Mouse (Mus musculus) hindbrain, postnatal 0 days (tissue): ENCODE measurements around the gene Prkn. TPM values are rescaled to one million over a fixed set of nuclear protein-coding genes. Genes with fewer than 3 reads are reported as not detected.

Source experiments
- ATAC-seq: fragments of 200-750 bp; cut with Nextera tagmentation; 2 replicates; pipeline ENCODE4 v1.8.0; 2017; ENCODE audit warnings: mild to moderate bottlenecking, moderate TSS enrichment, moderate library complexity
- DNase-seq: peaks from one replicate; pipeline ENCODE4 v3.0.0-alpha.2; 2015; ENCODE audit warnings: low spot score
- H3K27ac ChIP-seq: fragments of 300-500 bp; sonication (generic); 2 replicates; pipeline ENCODE4 v1.5.1; 2014; ENCODE audit warnings: mild to moderate bottlenecking
- H3K27me3 ChIP-seq: fragments of 300-500 bp; sonication (generic); 2 replicates; pipeline ENCODE4 v1.6.1; 2014; ENCODE audit warnings: low read length, mixed read lengths; ENCODE audit not compliant: insufficient read depth
- H3K36me3 ChIP-seq: fragments of 300-500 bp; sonication (generic); 2 replicates; pipeline ENCODE4 v1.6.1; 2014; ENCODE audit warnings: low read length, mixed read lengths; ENCODE audit not compliant: insufficient read depth
- H3K4me1 ChIP-seq: fragments of 300-500 bp; sonication (generic); 2 replicates; pipeline ENCODE4 v1.6.1; 2014; ENCODE audit warnings: antibody characterized with exemption, low read length, mixed read lengths; ENCODE audit not compliant: insufficient read depth
- H3K4me2 ChIP-seq: fragments of 300-500 bp; sonication (generic); 2 replicates; pipeline ENCODE4 v1.6.1; 2014; ENCODE audit warnings: low read depth, mild to moderate bottlenecking, low read length, moderate library complexity, mixed read lengths
- H3K4me3 ChIP-seq: fragments of 300-500 bp; sonication (generic); 2 replicates; pipeline ENCODE4 v1.5.1; 2014; ENCODE audit warnings: low read length
- H3K9ac ChIP-seq: fragments of 300-500 bp; sonication (generic); replicated peaks from 2 replicates; pipeline ENCODE4 v1.6.1; 2014; ENCODE audit warnings: mild to moderate bottlenecking, low read length, moderate library complexity, mixed read lengths
- H3K9me3 ChIP-seq: fragments of 300-500 bp; sonication (generic); 2 replicates; pipeline ENCODE4 v1.6.1; 2016; ENCODE audit warnings: low read length, mixed read lengths
- CTCF ChIP-seq: IDR thresholded peaks from 2 replicates; pipeline ENCODE4 v1.5.1; 2016; ENCODE audit warnings: antibody characterized with exemption, control low read depth, low read depth
- WGBS: fragments of 180-500 bp; shearing (Covaris S2); extraction: QIAGEN DNeasy Blood & Tissue Kit; methylation state at CpG from one replicate; pipeline ENCODE4 v1.1.7; 2014; 5-methylcytosine and 5-hydroxymethylcytosine counted together
- polyA plus RNA-seq: library from polyadenylated mRNA; unstranded; fragments of >200 nt; fragmentation: Nextera tagmentation; extraction: Ambion mirVana; gene quantifications from 2 replicates; pipeline ENCODE4 v1.2.1, GENCODE M21; 2015
- total RNA-seq: library from RNA; depleted of rRNA; stranded (reverse); fragments of >200 nt; gene quantifications from 2 replicates; pipeline ENCODE4 v1.2.3, GENCODE M21; 2014

The Prkn gene
- total and polyA plus RNA-seq, 2 experiments from 2014 or later, result 9.3 to 10.7 TPM

DNA sequence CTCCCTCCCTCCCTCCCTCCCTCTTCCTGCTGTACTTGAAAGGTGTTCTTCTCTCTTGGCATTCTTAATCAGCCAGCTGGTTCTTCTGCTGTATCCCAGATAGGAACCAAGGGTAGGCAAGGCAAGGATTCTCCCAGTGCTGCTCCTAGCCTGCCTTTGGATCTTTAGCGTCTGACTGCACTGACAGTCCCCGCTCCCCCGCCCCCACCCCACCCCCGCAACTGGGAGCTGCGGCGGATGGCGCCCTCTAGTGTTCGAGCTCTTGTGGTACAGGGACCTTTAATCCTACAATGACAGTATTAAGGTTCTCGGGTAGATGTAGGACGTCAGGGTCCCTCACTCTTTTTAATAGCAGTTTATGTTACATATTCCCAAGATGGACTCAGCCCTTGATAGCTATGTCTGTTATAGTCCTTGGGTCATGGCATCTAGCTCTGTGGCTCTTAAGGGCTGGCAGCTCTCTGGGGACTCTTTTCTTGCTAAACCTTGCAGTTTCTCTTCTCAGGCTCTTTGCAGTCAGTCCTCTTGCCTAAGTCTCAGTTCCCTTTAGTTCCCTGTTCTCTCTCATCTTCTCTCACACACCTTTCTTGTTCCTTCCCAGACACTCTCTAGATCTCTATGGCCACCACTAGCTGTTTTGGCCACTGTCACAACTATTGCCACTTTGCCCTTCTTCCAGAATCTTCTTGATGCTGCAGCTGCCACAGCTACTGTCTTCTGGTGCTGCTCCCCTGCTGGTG is 1191.2 kb downstream of the Prkn start:
- Histone ChIP-seq H3K36me3 (no peaks in the 10 kb centered on the region), H3K4me2 (peak overlapping the region; percentile 38; the same call in 1 of the 2 replicates), H3K27me3 (no peaks in the 10 kb centered on the region), H3K4me1 (0 out of 2 replicates have a peak, but pooled peaks cover 6% of the 10 kb centered on the region), H3K27ac (no peak overlapping the region), H3K4me3 (no peak overlapping the region), H3K9me3 (no peaks in the 10 kb centered on the region), H3K9ac (no peak overlapping the region)
- WGBS, result 0% methylated on average over 10 of the region's 10 CpGs
- peak; percentile 75 for TF ChIP-seq CTCF
- DNase-seq, result peak; percentile 85
- peak; percentile 77; the same call in 1 of the 2 replicates for ATAC-seq

DNA sequence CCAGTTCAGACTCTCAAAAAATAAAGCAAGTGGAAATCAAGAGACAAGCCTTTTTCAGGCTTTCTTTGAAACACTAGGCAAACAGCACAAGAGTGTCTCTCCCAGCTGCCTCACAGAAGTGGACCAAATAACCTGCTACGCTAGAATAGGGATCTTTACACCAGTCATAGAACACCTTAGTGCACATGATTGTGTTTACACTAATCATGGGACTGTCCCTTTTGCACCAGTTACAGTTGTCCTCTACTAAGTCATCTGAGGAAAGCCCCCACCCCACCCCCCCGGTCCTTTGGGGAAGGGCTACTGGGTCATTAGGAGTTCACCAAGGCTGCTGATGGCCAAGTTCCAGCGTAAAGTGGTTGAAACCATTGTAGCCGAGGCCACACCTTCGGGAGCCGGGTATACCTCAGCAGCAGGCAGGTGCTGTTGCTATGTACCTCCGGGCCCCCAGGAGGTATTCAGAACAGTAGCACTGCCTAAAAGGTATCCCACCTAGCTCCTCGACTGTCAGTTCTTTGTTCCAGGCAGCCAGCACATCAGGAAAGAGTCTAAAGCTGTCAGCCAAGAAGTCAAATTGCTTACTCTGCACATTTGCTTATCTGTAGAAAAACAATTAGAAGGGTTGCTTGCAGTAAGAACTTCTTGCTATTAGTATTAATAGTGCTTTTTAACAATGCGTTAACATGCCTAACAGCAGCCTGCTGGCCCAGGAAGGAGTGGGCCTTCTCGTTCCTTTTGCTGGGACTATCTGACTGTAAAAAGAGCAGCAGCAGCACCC is 1192.0 kb downstream of the Prkn start:
- no peak overlapping the region for H3K27ac ChIP-seq
- H3K4me3 ChIP-seq, result no peak overlapping the region
- ATAC-seq (no peak), DNase-seq (no peak)
- no peaks in the 10 kb centered on the region for H3K36me3 ChIP-seq
- H3K4me1 ChIP-seq, result 0 out of 2 replicates have a peak, but pooled peaks cover 6% of the 10 kb centered on the region
- H3K4me2 ChIP-seq, result no peak overlapping the region
- H3K9me3 ChIP-seq, result no peaks in the 10 kb centered on the region
- no peak for TF ChIP-seq CTCF
- WGBS, result 71% methylated on average over 10 of the region's 10 CpGs
- no peaks in the 10 kb centered on the region for H3K27me3 ChIP-seq
- H3K9ac ChIP-seq, result no peak overlapping the region

DNA sequence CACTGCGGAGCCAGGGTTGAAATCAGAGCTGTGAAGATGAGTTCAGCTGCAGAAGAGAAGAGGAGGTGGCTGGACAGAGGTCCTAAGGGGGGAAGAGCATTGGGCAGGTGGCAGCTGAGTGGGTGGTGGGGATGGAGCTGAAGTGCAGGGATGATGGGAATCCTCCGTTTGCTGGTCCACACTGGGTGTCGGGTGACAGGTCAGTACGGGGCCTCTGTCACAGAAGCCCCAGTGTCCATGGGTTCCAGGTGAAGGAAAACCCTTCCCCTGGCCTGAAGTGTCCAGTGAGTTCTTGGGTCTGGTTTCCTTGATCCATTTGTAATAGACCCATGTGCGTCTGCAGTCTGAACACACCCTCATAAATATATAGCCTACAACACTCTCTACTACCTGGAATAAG is 1195.2 kb downstream of the Prkn start:
- Histone ChIP-seq H3K27me3 (no peaks in the 10 kb centered on the region), H3K4me3 (no peak overlapping the region), H3K9ac (no peak overlapping the region), H3K36me3 (no peaks in the 10 kb centered on the region), H3K9me3 (no peaks in the 10 kb centered on the region), H3K27ac (no peak overlapping the region), H3K4me1 (0 out of 2 replicates have a peak, but pooled peaks cover 3% of the 10 kb centered on the region), H3K4me2 (no peak overlapping the region)
- ATAC-seq (no peak), DNase-seq (no peak)
- no peak for TF ChIP-seq CTCF
- 62% methylated on average over 5 of the region's 5 CpGs for WGBS

DNA sequence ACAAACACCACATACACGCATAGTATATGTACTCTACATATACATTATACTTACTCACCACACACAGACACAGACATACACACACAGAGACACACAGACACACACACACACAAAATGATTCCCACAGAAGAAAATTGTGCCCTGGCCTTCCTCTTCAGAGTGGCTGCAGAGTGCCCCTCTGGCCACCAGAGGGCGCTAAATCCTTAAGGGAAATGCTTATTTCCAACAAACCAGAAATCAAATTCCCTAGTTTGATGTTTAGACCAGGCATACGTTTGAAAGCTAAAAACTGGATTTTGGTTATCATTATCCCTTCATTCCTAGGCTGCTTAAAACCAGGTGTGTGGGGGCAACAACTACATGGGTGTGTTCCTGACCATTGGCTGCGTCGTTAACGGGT is 1196.0 kb downstream of the Prkn start:
- 44% methylated on average over 6 of the region's 6 CpGs for WGBS

DNA sequence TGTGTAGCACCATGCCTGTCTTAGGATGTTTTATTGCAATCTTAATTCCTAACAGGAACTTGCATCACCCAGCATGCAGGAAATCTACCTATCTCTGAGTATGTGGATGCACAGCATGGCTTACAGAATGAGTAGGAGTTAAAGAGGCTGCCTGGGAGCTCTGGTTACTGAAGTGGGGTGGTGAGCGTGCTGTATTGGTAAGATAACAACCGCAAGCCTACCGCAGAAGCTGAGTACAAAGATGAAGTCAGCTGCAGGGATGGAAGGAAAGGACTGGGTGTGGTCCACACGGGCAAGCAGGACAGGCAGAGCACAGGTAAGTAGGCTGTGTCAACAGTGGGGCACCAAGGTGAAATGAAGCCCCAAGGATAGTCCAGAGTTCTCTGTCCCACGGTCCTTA is 1196.9 kb downstream of the Prkn start:
- no peaks in the 10 kb centered on the region for H3K4me1 ChIP-seq
- H3K27ac ChIP-seq, result no peak overlapping the region
- no peaks in the 10 kb centered on the region for H3K27me3 ChIP-seq
- no peak overlapping the region for H3K9ac ChIP-seq
- ATAC-seq (no peak), DNase-seq (no peak)
- H3K9me3 ChIP-seq, result no peaks in the 10 kb centered on the region
- 84% methylated on average over 5 of the region's 5 CpGs for WGBS
- no peak overlapping the region for H3K4me3 ChIP-seq
- TF ChIP-seq CTCF, result no peak
- H3K36me3 ChIP-seq, result no peaks in the 10 kb centered on the region
- H3K4me2 ChIP-seq, result no peak overlapping the region

More for the DNA sequence above, 1196.0 kb downstream of the Prkn start:
- no peak overlapping the region for H3K4me3 ChIP-seq
- DNase-seq (peak; percentile 90), ATAC-seq (no peak)
- H3K4me1 ChIP-seq, result 0 out of 2 replicates have a peak, but pooled peaks cover 3% of the 10 kb centered on the region
- H3K36me3 ChIP-seq, result no peaks in the 10 kb centered on the region
- H3K27ac ChIP-seq, result no peak overlapping the region
- H3K9ac ChIP-seq, result no peak overlapping the region
- no peak overlapping the region for H3K4me2 ChIP-seq
- H3K9me3 ChIP-seq, result no peaks in the 10 kb centered on the region
- H3K27me3 ChIP-seq, result no peaks in the 10 kb centered on the region
- peak; percentile 98 for TF ChIP-seq CTCF

DNA sequence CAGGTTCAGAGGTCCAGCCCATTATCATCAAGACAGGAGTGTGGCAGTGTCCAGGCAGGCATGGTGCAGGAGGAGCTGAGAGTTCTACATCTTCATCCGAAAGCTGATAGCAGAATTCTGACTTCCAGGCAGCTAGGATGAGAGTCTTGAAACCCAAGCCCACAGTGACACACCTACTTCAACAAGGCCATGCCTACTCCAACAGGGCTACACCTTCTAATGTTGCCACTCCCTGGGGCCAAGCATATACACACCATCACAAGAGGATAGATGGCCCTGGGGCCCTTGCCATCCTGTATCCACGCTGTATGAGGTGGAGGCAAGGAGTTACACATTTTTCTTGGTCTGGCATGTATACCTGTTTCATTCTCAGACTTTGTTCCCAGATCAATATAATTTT is 1197.4 kb downstream of the Prkn start:
- Histone ChIP-seq H3K4me3 (no peak overlapping the region), H3K27ac (no peak overlapping the region), H3K9me3 (no peaks in the 10 kb centered on the region), H3K4me2 (no peak overlapping the region), H3K4me1 (no peaks in the 10 kb centered on the region), H3K36me3 (no peaks in the 10 kb centered on the region), H3K27me3 (no peaks in the 10 kb centered on the region), H3K9ac (no peak overlapping the region)
- DNase-seq, result no peak
- ATAC-seq, result no peak
- TF ChIP-seq CTCF, result no peak
- WGBS, result 93% methylated on average over 2 of the region's 2 CpGs
